ENCODE assay signal across 8 mouse cellular contexts in genomic region chr4:34880921-34881650, GRCm38 (mm10). TPM values are rescaled to one million over a fixed set of nuclear protein-coding genes. Genes with fewer than 3 reads are reported as not detected.
A peak's percentile ranks its signal among the peaks of the same experiment; 100 is the strongest.
DNase-seq lines count a peak whose midpoint lies in the region; ATAC-seq and TF ChIP-seq lines count a peak whose summit lies in the region.
"Had no signal": no experiment of that assay in that cellular context is flagged by ENCODE, and none has a peak within 500 bp of the region (broad histone marks: within the 10 kb centered on the region; RNA-seq: fewer than 3 reads in every experiment).

No protein-coding gene starts in this region.

- 77% methylated on average over 10 of the region's 10 CpGs for WGBS in lung, postnatal 0 days
- WGBS in forebrain, embryonic 10.5 days = 91% methylated on average over 10 of the region's 10 CpGs
- WGBS in limb, embryonic 15.5 days = 87% methylated on average over 10 of the region's 10 CpGs
- 80% methylated on average over 10 of the region's 10 CpGs for WGBS in stomach, postnatal 0 days

- 0 out of 2 replicates have a peak overlapping the region, but pooled peaks have one; percentile 82 for H3K9ac ChIP-seq in lung, postnatal 0 days (replicated peaks; ENCODE audit: low read depth)
- H3K9ac ChIP-seq in limb, embryonic 15.5 days = no peak overlapping the region
- H3K9ac ChIP-seq in stomach, postnatal 0 days (ENCODE audit: low read length) = no peak overlapping the region

- H3K4me1 ChIP-seq in lung, postnatal 0 days (ENCODE audit: insufficient read depth, low read depth, low read length) = peaks cover 11% of the 10 kb centered on the region; the same call in 1 of the 2 replicates
- peaks cover 32% of the 10 kb centered on the region for H3K4me1 ChIP-seq in forebrain, embryonic 10.5 days
- peaks cover 10% of the 10 kb centered on the region for H3K4me1 ChIP-seq in limb, embryonic 15.5 days
- H3K4me1 ChIP-seq in stomach, postnatal 0 days (replicated peaks; ENCODE audit: control insufficient read depth, insufficient read depth) = peaks cover 2% of the 10 kb centered on the region; the same call in 1 of the 2 replicates

- no peak overlapping the region for H3K4me3 ChIP-seq in lung, postnatal 0 days (ENCODE audit: low read depth, low read length)
- peak overlapping the region; percentile 83 for H3K4me3 ChIP-seq in forebrain, embryonic 10.5 days
- H3K4me3 ChIP-seq in limb, embryonic 15.5 days = peak overlapping the region; percentile 94
- H3K4me3 ChIP-seq in stomach, postnatal 0 days (ENCODE audit: low read depth, low read length) = peak overlapping the region; percentile 94; the same call in 1 of the 2 replicates

- no peak overlapping the region for H3K27ac ChIP-seq in lung, postnatal 0 days (ENCODE audit: low read length)
- H3K27ac ChIP-seq in forebrain, embryonic 10.5 days = no peak overlapping the region
- H3K27ac ChIP-seq in limb, embryonic 15.5 days = no peak overlapping the region
- H3K27ac ChIP-seq in stomach, postnatal 0 days (replicated peaks) = no peak overlapping the region

- H3K36me3 ChIP-seq in lung, postnatal 0 days (ENCODE audit: insufficient read depth, low read length) = no peaks in the 10 kb centered on the region
- peaks cover 51% of the 10 kb centered on the region for H3K36me3 ChIP-seq in forebrain, embryonic 10.5 days (replicated peaks)
- H3K36me3 ChIP-seq in limb, embryonic 15.5 days = peaks cover 15% of the 10 kb centered on the region
- no peaks in the 10 kb centered on the region for H3K36me3 ChIP-seq in stomach, postnatal 0 days (ENCODE audit: control insufficient read depth, insufficient read depth, low read length)

- H3K9me3 ChIP-seq in lung, postnatal 0 days (ENCODE audit: low read length) = no peaks in the 10 kb centered on the region
- H3K9me3 ChIP-seq in forebrain, embryonic 10.5 days = peaks cover 28% of the 10 kb centered on the region; the same call in 1 of the 2 replicates
- no peaks in the 10 kb centered on the region for H3K9me3 ChIP-seq in limb, embryonic 15.5 days
- no peaks in the 10 kb centered on the region for H3K9me3 ChIP-seq in stomach, postnatal 0 days (ENCODE audit: control insufficient read depth, low read length)

- no peaks in the 10 kb centered on the region for H3K27me3 ChIP-seq in lung, postnatal 0 days (replicated peaks; ENCODE audit: insufficient read depth, low read length)
- H3K27me3 ChIP-seq in forebrain, embryonic 10.5 days (ENCODE audit: poor library complexity, severe bottlenecking) = no peaks in the 10 kb centered on the region
- no peaks in the 10 kb centered on the region for H3K27me3 ChIP-seq in limb, embryonic 15.5 days
- H3K27me3 ChIP-seq in stomach, postnatal 0 days (ENCODE audit: control insufficient read depth, insufficient read depth, low read length) = no peaks in the 10 kb centered on the region

- peak overlapping the region; percentile 56; the same call in 1 of the 2 replicates for H3K4me2 ChIP-seq in lung, postnatal 0 days (replicated peaks; ENCODE audit: low read depth, low read length)
- H3K4me2 ChIP-seq in limb, embryonic 15.5 days = peak overlapping the region; percentile 68
- peak overlapping the region; percentile 85 for H3K4me2 ChIP-seq in stomach, postnatal 0 days (replicated peaks; ENCODE audit: low read depth)

- ATAC-seq in lung, postnatal 0 days = no peak
- ATAC-seq in limb, embryonic 15.5 days (ENCODE audit: insufficient number of reproducible peaks, low FRiP score, low TSS enrichment, low read depth) = no peak
- ATAC-seq in stomach, postnatal 0 days (ENCODE audit: low FRiP score, low TSS enrichment) = no peak

- DNase-seq in lung, postnatal 0 days (ENCODE audit: low spot score) = no peak
- DNase-seq in lung, postnatal 4 days = no peak
- no peak for DNase-seq in forebrain, embryonic 10.5 days (ENCODE audit: extremely low spot score, low spot score)
- no peak for DNase-seq in stomach, postnatal 0 days (ENCODE audit: low spot score)
- no peak for DNase-seq in right cerebral cortex, postnatal 10 days (ENCODE audit: low spot score in 2 of 2)
- DNase-seq in spleen, postnatal 36 days (ENCODE audit: low spot score in 2 of 2) = no peak

- no peak for TF ChIP-seq EP300 in lung, postnatal 0 days (IDR thresholded peaks at IDR 0.05)
- no peak for TF ChIP-seq EP300 in stomach, postnatal 0 days (optimal IDR thresholded peaks at IDR 0.05)

- no peak for TF ChIP-seq CTCF in lung, postnatal 0 days (IDR thresholded peaks at IDR 0.05)
- no peak for TF ChIP-seq CTCF in stomach, postnatal 0 days (IDR thresholded peaks at IDR 0.05; ENCODE audit: low read depth)

RNA-seq across cellular contexts. Expression of gene Zfp292, which starts 1.7 kb away (rescaled TPM):
- 9.0 and 10.3 TPM in 2 replicates for polyA plus RNA-seq in lung, postnatal 0 days (2015; fragmentation: Nextera tagmentation; extraction: Ambion mirVana)
- 24.6 TPM in 2 replicates for polyA plus RNA-seq in forebrain, embryonic 10.5 days (2016; fragmentation: Nextera tagmentation; extraction: Ambion mirVana)
- polyA plus RNA-seq in limb, embryonic 15.5 days (2015; fragmentation: Nextera tagmentation; extraction: Ambion mirVana) = 14.6 and 17.4 TPM in 2 replicates
- polyA plus RNA-seq in stomach, postnatal 0 days (2015; fragmentation: Nextera tagmentation; extraction: Ambion mirVana) = 5.3 and 5.6 TPM in 2 replicates

RNA-seq across cellular contexts. Expression of gene Cga, which starts 12.5 kb away (rescaled TPM):
- polyA plus RNA-seq in lung, postnatal 0 days (2015; fragmentation: Nextera tagmentation; extraction: Ambion mirVana) = not detected in 2 replicates
- 0.58 and 1.5 TPM in 2 replicates for polyA plus RNA-seq in forebrain, embryonic 10.5 days (2016; fragmentation: Nextera tagmentation; extraction: Ambion mirVana)
- polyA plus RNA-seq in limb, embryonic 15.5 days (2015; fragmentation: Nextera tagmentation; extraction: Ambion mirVana) = not detected in 2 replicates
- polyA plus RNA-seq in stomach, postnatal 0 days (2015; fragmentation: Nextera tagmentation; extraction: Ambion mirVana) = 0.19 TPM in 1 of 2 replicates, not detected in the other
- polyA plus RNA-seq: brain, embryonic 14.5 days had no signal
